Mouse (Mus musculus) neural tube, embryonic 15.5 days (tissue): Measurements from ENCODE around the gene Cryzl1. TPM values are rescaled to one million over a fixed set of nuclear protein-coding genes. Genes with fewer than 3 reads are reported as not detected.

Experiments
- ATAC-seq: fragments of 200-750 bp; cut with Nextera tagmentation; 2 replicates; pipeline ENCODE4 v1.8.0; 2017; ENCODE audit warnings: mild to moderate bottlenecking, moderate TSS enrichment, moderate library complexity; ENCODE audit not compliant: low FRiP score
- H3K27ac ChIP-seq: fragments of 300-500 bp; sonication (generic); replicated peaks from 2 replicates; pipeline ENCODE4 v1.5.1; 2015; ENCODE audit warnings: mild to moderate bottlenecking, inconsistent platforms
- H3K27me3 ChIP-seq: fragments of 300-500 bp; sonication (generic); replicated peaks from 2 replicates; pipeline ENCODE4 v1.6.1; 2015; ENCODE audit warnings: inconsistent platforms
- H3K36me3 ChIP-seq: fragments of 300-500 bp; sonication (generic); 2 replicates; pipeline ENCODE4 v1.6.1; 2015; ENCODE audit warnings: inconsistent platforms
- H3K4me1 ChIP-seq: fragments of 300-500 bp; sonication (generic); 2 replicates; pipeline ENCODE4 v1.6.1; 2015; ENCODE audit warnings: inconsistent platforms
- H3K4me2 ChIP-seq: fragments of 300-500 bp; sonication (generic); 2 replicates; pipeline ENCODE4 v1.6.1; 2015; ENCODE audit warnings: inconsistent platforms, mild to moderate bottlenecking, moderate library complexity
- H3K4me3 ChIP-seq: fragments of 300-500 bp; sonication (generic); replicated peaks from 2 replicates; pipeline ENCODE4 v1.5.1; 2015; ENCODE audit warnings: mild to moderate bottlenecking, inconsistent platforms
- H3K9ac ChIP-seq: fragments of 300-500 bp; sonication (generic); replicated peaks from 2 replicates; pipeline ENCODE4 v1.6.1; 2015; ENCODE audit warnings: mild to moderate bottlenecking, inconsistent platforms
- H3K9me3 ChIP-seq: fragments of 300-500 bp; sonication (generic); replicated peaks from 2 replicates; pipeline ENCODE4 v1.6.1; 2016; ENCODE audit warnings: inconsistent platforms
- WGBS: fragments of 180-500 bp; shearing (Covaris S2); methylation state at CpG from one replicate; pipeline ENCODE4 v1.1.7; 2015; ENCODE audit warnings: mixed read lengths; 5-methylcytosine and 5-hydroxymethylcytosine counted together
- polyA plus RNA-seq: library from polyadenylated mRNA; unstranded; fragments of >200 nt; fragmentation: Nextera tagmentation; extraction: Ambion mirVana; gene quantifications from 2 replicates; pipeline ENCODE4 v1.2.1, GENCODE M21; 2015

Cryzl1 gene
- polyA plus RNA-seq, 1 experiment from 2014 or later: 113 TPM

DNA sequence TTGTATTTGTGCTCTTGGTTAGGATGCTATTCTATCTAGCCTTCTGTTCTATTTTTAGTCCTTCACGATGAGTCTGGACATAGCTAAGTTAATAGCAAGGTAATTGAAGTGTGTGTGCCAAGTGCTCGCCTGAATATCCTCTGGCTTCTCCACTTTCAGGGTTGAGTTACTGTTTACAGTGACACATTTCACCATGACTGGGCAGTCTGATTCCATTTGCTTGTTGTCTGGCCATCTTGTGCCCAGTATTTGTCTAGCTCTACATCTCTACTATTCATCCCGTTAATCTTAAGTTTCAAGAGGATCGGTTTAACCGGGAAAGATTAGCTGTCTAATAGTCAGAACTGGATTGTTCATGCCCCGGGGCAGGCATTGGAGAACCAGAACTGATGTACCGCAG is 33.7 kb upstream of the Cryzl1 start:
- Histone ChIP-seq H3K4me2 (no peak overlapping the region), H3K4me1 (peaks cover 66% of the 10 kb centered on the region), H3K4me3 (no peak overlapping the region), H3K9ac (no peak overlapping the region), H3K27me3 (no peaks in the 10 kb centered on the region), H3K27ac (0 out of 2 replicates have a peak overlapping the region, but pooled peaks have one; percentile 15), H3K36me3 (no peaks in the 10 kb centered on the region), H3K9me3 (no peaks in the 10 kb centered on the region)
- no peak for ATAC-seq
- WGBS: 61% methylated on average over 7 of the region's 7 CpGs

DNA sequence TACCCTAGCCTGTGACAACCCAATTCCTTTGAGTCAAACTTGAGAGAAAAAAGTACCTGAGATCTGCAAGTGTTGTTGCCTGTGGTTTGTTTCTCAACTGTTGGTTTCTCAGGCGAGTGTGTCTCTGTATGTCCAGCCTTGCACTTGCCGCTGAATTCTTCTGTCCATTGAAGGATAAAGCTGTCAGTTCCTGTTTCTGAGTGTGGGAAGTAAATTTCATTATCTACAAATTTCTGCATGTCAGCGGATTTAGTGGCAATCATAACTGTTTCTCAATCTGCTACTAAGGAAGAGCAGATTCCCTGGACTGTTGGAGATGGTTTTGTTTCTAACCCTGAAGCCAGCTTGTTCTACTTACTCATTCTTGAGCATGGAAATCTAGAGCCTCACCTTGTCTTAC is 33.0 kb upstream of the Cryzl1 start:
- no peak overlapping the region for H3K4me3 ChIP-seq
- no peaks in the 10 kb centered on the region for H3K36me3 ChIP-seq
- no peak overlapping the region for H3K27ac ChIP-seq
- no peak overlapping the region for H3K4me2 ChIP-seq
- H3K4me1 ChIP-seq: peaks cover 62% of the 10 kb centered on the region
- WGBS: 89% methylated on average over 3 of the region's 3 CpGs
- no peak for ATAC-seq
- H3K9ac ChIP-seq: no peak overlapping the region
- no peaks in the 10 kb centered on the region for H3K9me3 ChIP-seq
- no peaks in the 10 kb centered on the region for H3K27me3 ChIP-seq

DNA sequence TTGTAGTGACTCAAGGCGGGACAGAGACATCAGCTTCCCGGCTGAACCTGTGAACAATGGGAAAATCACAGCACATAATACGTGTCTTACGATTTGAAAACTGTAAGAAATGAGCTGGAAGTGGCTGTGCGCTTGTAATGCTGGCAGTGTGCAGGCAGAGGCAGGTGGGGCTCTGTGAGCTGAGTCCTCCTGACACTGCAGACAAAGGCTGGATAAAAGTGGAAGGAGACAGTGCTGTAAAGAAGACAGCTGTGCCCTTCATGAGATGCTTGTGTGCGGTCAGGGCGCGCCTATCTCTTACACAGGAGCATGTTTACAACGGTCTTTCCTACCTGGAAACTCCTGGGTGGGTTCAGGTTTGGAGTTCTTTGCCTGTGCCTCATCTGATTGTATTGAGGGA is 32.4 kb upstream of the Cryzl1 start:
- no peak for ATAC-seq
- Histone ChIP-seq H3K9me3 (no peaks in the 10 kb centered on the region), H3K27ac (no peak overlapping the region), H3K4me1 (peaks cover 61% of the 10 kb centered on the region), H3K9ac (no peak overlapping the region), H3K36me3 (no peaks in the 10 kb centered on the region), H3K27me3 (no peaks in the 10 kb centered on the region), H3K4me2 (no peak overlapping the region), H3K4me3 (no peak overlapping the region)
- 60% methylated on average over 9 of the region's 9 CpGs for WGBS

DNA sequence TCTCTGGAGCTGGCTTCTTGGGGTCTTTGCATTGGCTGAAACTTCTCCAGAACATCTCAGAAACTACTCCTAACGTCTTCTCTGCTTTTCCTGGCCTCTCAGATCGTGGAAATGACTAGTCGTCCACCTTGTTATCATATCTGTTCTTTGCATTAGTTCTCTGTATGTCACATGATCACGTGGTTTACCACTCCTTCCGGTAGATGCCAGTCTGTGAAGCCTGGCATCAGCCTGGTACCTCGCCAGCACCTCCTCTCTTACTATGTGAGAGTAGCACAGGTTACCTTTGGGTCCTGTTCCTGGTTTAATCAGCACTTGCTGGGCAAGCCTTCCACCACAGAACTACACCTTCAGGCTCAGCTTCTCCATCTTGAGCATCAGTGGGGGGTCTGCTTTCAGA is 26.2 kb upstream of the Cryzl1 start:
- H3K9ac ChIP-seq: no peak overlapping the region
- H3K9me3 ChIP-seq: no peaks in the 10 kb centered on the region
- H3K27me3 ChIP-seq: no peaks in the 10 kb centered on the region
- no peak overlapping the region for H3K4me2 ChIP-seq
- H3K27ac ChIP-seq: no peak overlapping the region
- no peaks in the 10 kb centered on the region for H3K36me3 ChIP-seq
- no peak overlapping the region for H3K4me3 ChIP-seq
- 90% methylated on average over 6 of the region's 6 CpGs for WGBS
- ATAC-seq: no peak
- H3K4me1 ChIP-seq: peaks cover 26% of the 10 kb centered on the region

DNA sequence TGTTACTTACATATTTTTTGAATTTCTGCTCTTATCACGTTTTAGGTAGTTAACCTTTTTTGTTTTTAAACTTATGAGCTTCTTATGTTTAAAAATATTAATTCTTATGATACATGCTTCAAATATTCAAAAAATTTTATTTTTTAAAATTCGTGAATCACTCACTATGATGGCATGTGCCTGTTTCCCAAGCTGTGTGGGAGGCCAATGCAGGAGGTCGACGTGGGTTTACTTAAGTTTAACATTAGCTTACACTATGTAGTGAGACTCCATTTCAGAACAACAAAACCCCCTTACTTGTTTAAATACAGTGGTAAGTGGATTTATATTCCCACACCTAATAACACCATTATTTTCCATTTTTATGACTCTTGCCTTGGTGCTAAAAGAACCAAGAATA is 24.8 kb upstream of the Cryzl1 start:
- Histone ChIP-seq H3K36me3 (no peaks in the 10 kb centered on the region), H3K4me2 (no peak overlapping the region), H3K4me3 (no peak overlapping the region), H3K27me3 (no peaks in the 10 kb centered on the region), H3K9ac (no peak overlapping the region), H3K27ac (no peak overlapping the region), H3K4me1 (peaks cover 23% of the 10 kb centered on the region; the same call in 1 of the 2 replicates), H3K9me3 (no peaks in the 10 kb centered on the region)
- 90% methylated on average over 4 of the region's 4 CpGs for WGBS
- no peak for ATAC-seq

DNA sequence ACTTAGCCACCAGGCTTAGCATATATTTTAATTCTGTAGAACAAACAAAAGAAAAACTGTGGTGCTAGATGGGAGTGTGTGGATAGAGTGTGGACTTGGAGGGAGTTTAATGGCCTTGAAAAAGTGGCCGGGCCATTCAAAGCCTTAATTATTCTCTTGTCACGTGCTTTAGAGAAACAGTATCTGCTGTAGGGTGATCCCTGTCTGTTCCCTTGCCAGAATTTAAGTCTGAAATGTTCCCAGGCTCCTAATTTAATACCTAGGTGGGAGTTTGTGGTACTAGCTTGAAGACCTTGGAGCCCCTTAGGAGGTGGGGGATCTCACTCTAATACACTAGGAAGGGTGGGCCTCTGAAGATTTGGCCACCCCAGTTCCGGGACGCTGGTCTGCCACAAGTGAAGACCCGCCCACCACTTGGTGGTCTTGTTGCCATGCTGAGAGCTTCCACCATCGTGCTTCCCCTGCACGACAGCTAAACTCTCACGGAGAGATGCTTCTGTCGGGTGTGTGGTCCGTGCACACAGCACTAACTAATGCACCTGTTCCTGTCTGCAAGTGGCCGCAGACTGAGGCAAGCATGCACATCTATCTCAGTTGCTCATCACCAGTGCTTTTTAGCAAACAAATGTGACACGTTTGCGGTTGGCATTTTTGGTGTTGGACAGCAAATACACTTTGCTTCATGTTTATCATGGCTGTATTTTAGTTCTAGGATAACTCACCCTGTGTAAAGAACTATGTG is 23.0 kb upstream of the Cryzl1 start:
- WGBS: 72% methylated on average over 13 of the region's 13 CpGs
- no peak for ATAC-seq
- no peaks in the 10 kb centered on the region for H3K9me3 ChIP-seq
- peaks cover 20% of the 10 kb centered on the region; the same call in 1 of the 2 replicates for H3K4me1 ChIP-seq
- no peak overlapping the region for H3K4me2 ChIP-seq
- H3K4me3 ChIP-seq: no peak overlapping the region
- H3K27me3 ChIP-seq: no peaks in the 10 kb centered on the region
- no peak overlapping the region for H3K27ac ChIP-seq
- no peaks in the 10 kb centered on the region for H3K36me3 ChIP-seq
- H3K9ac ChIP-seq: no peak overlapping the region

DNA sequence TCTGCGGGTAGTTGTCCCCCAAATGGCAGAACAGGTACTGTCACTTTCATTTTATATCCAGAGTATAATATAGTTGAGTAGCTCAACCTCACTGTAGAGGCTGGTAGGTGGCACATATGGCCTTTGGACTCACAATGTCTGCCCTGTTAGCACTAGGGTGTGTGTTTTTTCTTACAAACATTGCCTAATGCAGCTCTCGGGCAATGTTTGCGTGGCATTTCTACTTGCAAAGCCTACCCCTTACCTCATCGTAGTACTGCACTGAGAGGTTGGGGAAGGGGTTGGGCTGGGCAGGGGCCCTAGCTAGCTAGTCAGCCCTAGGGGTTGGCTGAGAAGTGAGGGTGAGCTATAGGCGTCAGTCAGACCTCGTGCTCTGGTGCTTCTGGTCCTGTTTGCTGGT is 18.8 kb upstream of the Cryzl1 start:
- WGBS: 91% methylated on average over 6 of the region's 6 CpGs
- no peaks in the 10 kb centered on the region for H3K27me3 ChIP-seq
- no peak overlapping the region for H3K4me2 ChIP-seq
- no peak overlapping the region for H3K27ac ChIP-seq
- peaks cover 33% of the 10 kb centered on the region for H3K4me1 ChIP-seq
- no peak overlapping the region for H3K4me3 ChIP-seq
- no peak overlapping the region for H3K9ac ChIP-seq
- ATAC-seq: no peak
- no peaks in the 10 kb centered on the region for H3K36me3 ChIP-seq
- no peaks in the 10 kb centered on the region for H3K9me3 ChIP-seq

DNA sequence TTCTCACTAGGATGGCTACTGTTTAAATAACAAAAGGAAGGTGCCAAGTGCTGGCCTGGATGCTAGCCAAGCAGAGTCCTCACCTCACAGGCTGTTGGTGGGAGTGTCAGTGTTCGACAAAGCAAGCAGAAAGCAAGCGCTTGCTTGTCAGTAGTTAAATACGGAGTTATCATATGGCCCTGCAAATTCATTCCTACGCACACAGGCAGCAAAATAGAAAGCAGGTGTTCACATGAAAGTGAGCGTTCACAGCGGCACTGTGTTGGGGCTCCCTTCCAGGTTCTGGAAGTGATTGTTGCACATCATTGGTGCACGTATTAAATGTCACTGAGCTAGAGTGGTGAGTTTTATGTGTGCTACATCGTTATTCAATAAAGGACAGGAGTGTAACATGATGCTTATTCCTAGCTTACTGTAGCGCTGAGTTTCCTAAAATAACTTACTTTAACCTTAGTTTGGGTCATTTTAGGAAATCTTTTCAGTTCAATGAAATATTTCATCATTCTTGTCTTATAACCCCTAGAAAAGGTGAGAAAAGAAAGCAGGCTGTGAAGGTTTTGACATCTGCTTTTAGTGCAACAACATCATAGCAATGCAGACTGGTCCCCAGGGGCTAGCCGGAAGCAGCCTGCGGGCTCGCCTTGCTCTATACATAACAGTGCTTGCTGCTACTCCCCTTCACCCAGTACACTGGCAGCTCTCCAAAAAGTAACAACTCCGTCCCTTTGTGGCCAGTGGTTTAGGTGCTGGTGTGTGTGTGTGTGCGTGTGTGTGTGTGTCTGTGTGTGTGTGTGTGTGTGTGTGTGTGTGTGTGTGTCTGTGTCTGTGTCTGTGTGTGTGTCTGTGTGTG is 17.6 kb upstream of the Cryzl1 start:
- ATAC-seq: no peak
- Histone ChIP-seq H3K36me3 (no peaks in the 10 kb centered on the region), H3K4me1 (peaks cover 27% of the 10 kb centered on the region), H3K27ac (peak overlapping the region; percentile 28), H3K27me3 (no peaks in the 10 kb centered on the region), H3K4me3 (no peak overlapping the region), H3K4me2 (no peak overlapping the region), H3K9ac (no peak overlapping the region), H3K9me3 (no peaks in the 10 kb centered on the region)
- 50% methylated on average over 14 of the region's 14 CpGs for WGBS

DNA sequence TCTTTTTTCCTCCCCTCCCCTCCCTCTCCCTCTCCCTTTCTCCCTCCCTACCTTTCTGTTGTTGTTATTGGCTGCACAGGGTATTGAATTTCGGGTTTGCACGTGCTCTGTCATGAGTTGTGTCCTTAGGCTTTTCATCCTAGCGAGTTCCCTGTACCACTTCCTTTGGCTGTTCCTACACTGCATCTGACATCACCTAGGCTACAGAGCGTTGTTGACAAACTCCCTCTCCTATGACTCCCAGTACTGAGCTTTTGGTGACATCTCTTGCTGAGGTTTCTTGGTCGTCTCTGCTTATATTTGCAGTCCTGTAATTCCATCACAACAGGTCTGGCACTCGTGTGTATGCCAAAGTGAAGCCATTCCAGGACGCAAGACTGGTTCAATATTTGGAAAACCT is 14.3 kb upstream of the Cryzl1 start:
- Histone ChIP-seq H3K9me3 (no peaks in the 10 kb centered on the region), H3K4me2 (no peak overlapping the region), H3K9ac (no peak overlapping the region), H3K4me1 (peaks cover 49% of the 10 kb centered on the region), H3K27me3 (no peaks in the 10 kb centered on the region), H3K27ac (no peak overlapping the region), H3K36me3 (no peaks in the 10 kb centered on the region), H3K4me3 (no peak overlapping the region)
- WGBS: 78% methylated on average over 7 of the region's 7 CpGs
- ATAC-seq: no peak

DNA sequence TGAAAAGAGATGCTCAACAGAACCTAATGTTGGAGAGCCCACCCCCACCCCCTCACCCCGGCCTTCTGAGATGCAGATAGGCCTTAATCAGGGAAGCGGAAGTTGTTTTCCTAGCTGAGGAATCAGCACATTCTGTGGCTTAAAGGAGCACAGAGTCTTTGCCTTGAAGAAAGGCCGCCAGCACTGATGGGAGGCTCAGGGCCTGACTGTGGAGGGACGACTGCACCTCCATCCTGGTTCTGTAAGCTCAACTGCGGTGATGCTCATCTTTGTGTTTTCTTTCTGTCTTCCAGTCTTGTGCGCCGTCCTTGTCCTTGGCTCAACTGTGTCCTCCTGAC is 12.1 kb upstream of the Cryzl1 start:
- H3K4me3 ChIP-seq: no peak overlapping the region
- no peaks in the 10 kb centered on the region for H3K9me3 ChIP-seq
- peaks cover 62% of the 10 kb centered on the region for H3K4me1 ChIP-seq
- ATAC-seq: no peak
- H3K4me2 ChIP-seq: no peak overlapping the region
- H3K27me3 ChIP-seq: no peaks in the 10 kb centered on the region
- WGBS: 59% methylated on average over 7 of the region's 7 CpGs
- no peak overlapping the region; the same call in 1 of the 2 replicates for H3K27ac ChIP-seq
- no peaks in the 10 kb centered on the region for H3K36me3 ChIP-seq
- H3K9ac ChIP-seq: no peak overlapping the region

DNA sequence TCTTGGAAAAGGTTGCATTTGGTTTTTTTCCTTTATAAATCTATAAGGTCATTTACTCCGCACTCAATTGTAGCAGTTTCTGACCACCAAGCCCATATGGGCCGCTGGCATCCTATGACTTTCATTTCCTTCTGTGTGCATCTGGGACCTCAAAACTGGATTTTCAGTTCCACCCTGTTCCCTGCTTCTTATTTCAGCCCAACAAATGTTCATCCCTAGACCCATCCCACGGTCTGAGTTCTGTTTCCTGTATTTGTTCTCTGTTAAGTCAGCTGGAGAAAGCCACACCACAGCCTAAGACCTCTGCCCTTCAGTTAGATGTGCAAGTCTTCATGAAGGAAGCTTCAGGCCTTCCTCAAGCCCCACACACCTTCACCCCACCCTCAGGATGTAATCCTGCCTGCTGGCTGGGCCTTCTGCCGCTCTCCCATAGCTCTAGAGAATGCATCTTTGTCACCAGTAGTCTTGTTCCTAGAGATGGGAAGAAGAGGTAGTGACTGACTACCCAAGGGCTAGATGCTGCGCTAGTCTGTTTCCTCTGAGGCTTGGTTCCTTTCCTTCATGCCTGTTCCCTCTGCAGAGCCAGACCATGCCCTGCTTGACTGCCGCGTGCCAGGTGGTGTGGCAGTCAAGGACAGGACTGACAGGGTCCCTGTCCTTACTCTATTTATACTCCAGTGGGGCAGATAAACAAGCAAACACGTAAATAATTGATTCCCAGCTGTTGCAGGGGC is 11.6 kb upstream of the Cryzl1 start:
- 60% methylated on average over 8 of the region's 8 CpGs for WGBS
- Histone ChIP-seq H3K27ac (peak overlapping the region; percentile 20; the same call in 1 of the 2 replicates), H3K9ac (no peak overlapping the region), H3K4me2 (no peak overlapping the region), H3K27me3 (no peaks in the 10 kb centered on the region), H3K9me3 (no peaks in the 10 kb centered on the region), H3K4me3 (no peak overlapping the region), H3K36me3 (no peaks in the 10 kb centered on the region), H3K4me1 (peaks cover 60% of the 10 kb centered on the region)
- ATAC-seq: no peak
